Mouse (Mus musculus) embryonic facial prominence, embryonic 14.5 days (tissue): ENCODE data around the gene Foxg1. TPM values are rescaled to one million over a fixed set of nuclear protein-coding genes. Genes with fewer than 3 reads are reported as not detected.
A peak's percentile ranks its signal among the peaks of the same experiment; 100 is the strongest.

Experiments
- ATAC-seq: fragments of 200-750 bp; cut with Nextera tagmentation; 2 replicates; pipeline ENCODE4 v1.8.0; 2017; ENCODE audit warnings: low read depth, moderate number of reproducible peaks, moderate TSS enrichment
- DNase-seq: peaks from one replicate; pipeline ENCODE4 v3.0.0-alpha.2; 2015; ENCODE audit warnings: low spot score
- H3K27ac ChIP-seq: fragments of 300-500 bp; sonication (generic); replicated peaks from 2 replicates; pipeline ENCODE4 v1.5.1; 2014; ENCODE audit warnings: low read depth, mild to moderate bottlenecking, low read length, moderate library complexity
- H3K27me3 ChIP-seq: fragments of 300-500 bp; sonication (generic); replicated peaks from 2 replicates; pipeline ENCODE4 v1.6.1; 2014; ENCODE audit warnings: low read length; ENCODE audit not compliant: control insufficient read depth, insufficient read depth
- H3K36me3 ChIP-seq: fragments of 300-500 bp; sonication (generic); 2 replicates; pipeline ENCODE4 v1.6.1; 2014; ENCODE audit warnings: low read length, mixed read lengths; ENCODE audit not compliant: control insufficient read depth, insufficient read depth
- H3K4me1 ChIP-seq: fragments of 300-500 bp; sonication (generic); 2 replicates; pipeline ENCODE4 v1.6.1; 2014; ENCODE audit warnings: antibody characterized with exemption, low read length; ENCODE audit not compliant: control insufficient read depth, insufficient read depth
- H3K4me2 ChIP-seq: fragments of 300-500 bp; sonication (generic); 2 replicates; pipeline ENCODE4 v1.6.1; 2014; ENCODE audit warnings: low read depth, mild to moderate bottlenecking, low read length, moderate library complexity, mixed read lengths
- H3K4me3 ChIP-seq: fragments of 300-500 bp; sonication (generic); 2 replicates; pipeline ENCODE4 v1.5.1; 2014; ENCODE audit warnings: low read depth, mild to moderate bottlenecking, low read length
- H3K9ac ChIP-seq: fragments of 300-500 bp; sonication (generic); 2 replicates; pipeline ENCODE4 v1.6.1; 2014; ENCODE audit warnings: low read depth, mild to moderate bottlenecking, low read length, moderate library complexity, mixed read lengths
- H3K9me3 ChIP-seq: fragments of 300-500 bp; sonication (generic); 2 replicates; pipeline ENCODE4 v1.6.1; 2016; ENCODE audit warnings: low read length; ENCODE audit not compliant: control insufficient read depth
- WGBS: fragments of 180-500 bp; shearing (Covaris S2); extraction: QIAGEN DNeasy Blood & Tissue Kit; methylation state at CpG from one replicate; pipeline ENCODE4 v1.1.7; 2014; 5-methylcytosine and 5-hydroxymethylcytosine counted together
- polyA plus RNA-seq: library from polyadenylated mRNA; unstranded; fragments of >200 nt; fragmentation: Nextera tagmentation; extraction: Ambion mirVana; gene quantifications from 2 replicates; pipeline ENCODE4 v1.2.1, GENCODE M21; 2014

Gene Foxg1
- polyA plus RNA-seq, 1 experiment from 2014 or later: 0.81 TPM

DNA sequence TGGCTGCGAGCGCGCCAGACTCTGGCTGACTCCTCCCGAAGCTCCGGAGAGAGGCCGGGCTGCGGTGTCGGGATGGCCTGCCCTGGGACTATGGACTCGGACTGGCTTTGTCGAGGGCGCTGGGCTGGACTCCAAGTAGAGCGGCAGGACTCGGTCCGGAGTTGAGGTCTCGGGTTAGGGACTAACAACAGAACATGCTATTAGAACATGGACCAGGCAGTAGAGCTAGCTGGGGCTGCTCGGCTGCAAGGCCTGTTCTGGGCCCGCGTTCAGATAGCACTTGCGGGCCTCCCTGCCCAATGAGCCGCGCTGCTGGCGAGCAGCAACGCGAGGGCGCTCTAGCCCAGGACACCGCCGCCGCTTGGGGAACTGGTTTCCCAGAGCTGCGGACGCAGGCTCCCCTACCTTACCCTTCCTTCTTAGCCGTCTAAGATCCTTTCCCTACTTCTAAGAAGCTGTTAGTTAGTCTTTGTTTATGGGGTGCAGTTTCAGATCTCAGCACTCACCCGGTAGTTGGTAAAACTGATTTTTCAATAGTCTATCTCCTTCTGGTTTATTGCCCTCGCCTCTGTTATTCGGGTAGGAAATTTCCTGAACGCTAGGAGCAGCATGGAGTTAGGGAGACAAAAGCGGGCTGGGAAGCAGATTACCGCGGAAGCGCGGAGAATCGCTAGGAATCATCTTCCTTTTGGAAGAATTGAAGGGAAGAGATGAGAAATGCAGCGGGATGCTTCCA is 9.0 kb downstream of the Foxg1 start:
- peak overlapping the region; percentile 53 for H3K4me2 ChIP-seq

DNA sequence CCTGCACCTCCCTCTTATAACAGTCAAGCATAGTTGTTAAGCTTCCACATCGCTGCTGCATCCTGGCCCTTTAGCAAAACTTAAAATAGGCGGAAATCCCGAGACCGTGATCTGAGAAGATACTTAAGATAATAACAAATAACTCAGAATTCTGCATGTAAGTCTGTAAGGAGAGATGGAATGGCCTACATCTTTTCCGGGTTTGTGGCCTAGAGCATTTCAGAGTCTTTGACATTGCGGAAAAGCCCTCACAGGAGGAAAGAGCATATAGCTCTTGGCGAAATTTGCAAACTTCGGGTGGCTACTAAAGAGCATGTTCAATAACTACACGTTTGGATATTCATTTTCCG is 9.6 kb downstream of the Foxg1 start:
- Histone ChIP-seq H3K4me2 (peak overlapping the region; percentile 53), H3K27ac (no peak overlapping the region), H3K4me3 (peak overlapping the region; percentile 31), H3K9ac (no peak overlapping the region), H3K4me1 (no peaks in the 10 kb centered on the region), H3K9me3 (no peaks in the 10 kb centered on the region), H3K36me3 (no peaks in the 10 kb centered on the region), H3K27me3 (peaks cover 82% of the 10 kb centered on the region)
- 2% methylated on average over 10 of the region's 10 CpGs for whole genome bisulfite sequencing
- no peak for ATAC-seq
- DNase-seq: no peak

More for the DNA sequence above, 9.0 kb downstream of the Foxg1 start:
- Histone ChIP-seq H3K9ac (no peak overlapping the region), H3K4me1 (no peaks in the 10 kb centered on the region), H3K36me3 (no peaks in the 10 kb centered on the region), H3K27ac (no peak overlapping the region), H3K27me3 (peaks cover 80% of the 10 kb centered on the region), H3K4me3 (peak overlapping the region; percentile 31), H3K9me3 (no peaks in the 10 kb centered on the region)
- peak; percentile 86 for DNase-seq
- WGBS: under 1% methylated on average over 33 of the region's 42 CpGs
- peak; percentile 92 for ATAC-seq

- no peak overlapping the region for H3K9ac ChIP-seq
- H3K4me1 ChIP-seq: no peaks in the 10 kb centered on the region
- 10% methylated on average over 5 of the region's 5 CpGs for WGBS
- no peaks in the 10 kb centered on the region for H3K9me3 ChIP-seq
- DNase-seq (no peak), ATAC-seq (no peak)
- H3K4me3 ChIP-seq: no peak overlapping the region
- no peaks in the 10 kb centered on the region for H3K36me3 ChIP-seq
- H3K27ac ChIP-seq: no peak overlapping the region
- H3K27me3 ChIP-seq: peaks cover 87% of the 10 kb centered on the region
- no peak overlapping the region for H3K4me2 ChIP-seq
Observed at GRCm38 (mm10) chr12:49392876-49393275, 10.4 kb downstream of the Foxg1 start.

GRCm38 (mm10) chr12:49393639-49394038 is 11.2 kb downstream of the Foxg1 start:
- WGBS: 16% methylated on average over 3 of the region's 3 CpGs
- no peaks in the 10 kb centered on the region for H3K36me3 ChIP-seq
- ATAC-seq: no peak
- H3K4me2 ChIP-seq: no peak overlapping the region
- no peak overlapping the region for H3K4me3 ChIP-seq
- H3K9ac ChIP-seq: no peak overlapping the region
- peaks cover 89% of the 10 kb centered on the region for H3K27me3 ChIP-seq
- H3K9me3 ChIP-seq: no peaks in the 10 kb centered on the region
- no peak for DNase-seq
- no peaks in the 10 kb centered on the region for H3K4me1 ChIP-seq
- H3K27ac ChIP-seq: no peak overlapping the region

- Histone ChIP-seq H3K4me1 (no peaks in the 10 kb centered on the region), H3K4me2 (no peak overlapping the region), H3K27ac (no peak overlapping the region), H3K9me3 (no peaks in the 10 kb centered on the region), H3K36me3 (no peaks in the 10 kb centered on the region), H3K27me3 (peaks cover 90% of the 10 kb centered on the region), H3K4me3 (no peak overlapping the region), H3K9ac (no peak overlapping the region)
- WGBS: 7% methylated on average over 1 of the region's 1 CpGs
- ATAC-seq (no peak), DNase-seq (no peak)
Observed at GRCm38 (mm10) chr12:49394181-49394580, 11.7 kb downstream of the Foxg1 start.

DNA sequence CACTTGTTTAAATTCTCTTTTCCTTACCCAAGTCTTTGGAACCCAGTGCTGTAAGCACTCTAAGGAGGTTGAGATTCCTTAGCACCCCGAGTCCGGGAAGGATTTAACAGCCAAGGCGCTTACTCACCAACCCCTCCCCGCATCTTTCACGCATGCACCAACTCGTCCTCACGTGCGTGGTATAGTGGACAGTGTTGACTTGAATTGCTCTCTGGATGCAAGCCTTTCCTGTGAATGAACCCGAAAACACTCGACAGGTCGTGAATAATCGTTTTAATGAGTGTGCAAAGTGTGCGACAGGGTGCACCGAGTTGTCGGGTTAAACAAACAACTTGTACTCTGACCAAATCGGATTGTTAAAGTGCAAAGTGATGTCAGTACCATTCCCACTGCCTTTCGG is 12.4 kb downstream of the Foxg1 start:
- no peaks in the 10 kb centered on the region for H3K36me3 ChIP-seq
- WGBS: 2% methylated on average over 17 of the region's 17 CpGs
- no peaks in the 10 kb centered on the region for H3K9me3 ChIP-seq
- H3K9ac ChIP-seq: no peak overlapping the region
- DNase-seq (no peak), ATAC-seq (no peak)
- no peak overlapping the region for H3K4me2 ChIP-seq
- H3K27me3 ChIP-seq: peaks cover 88% of the 10 kb centered on the region
- no peak overlapping the region for H3K27ac ChIP-seq
- H3K4me3 ChIP-seq: no peak overlapping the region; the same call in 1 of the 2 replicates
- H3K4me1 ChIP-seq: no peaks in the 10 kb centered on the region

DNA sequence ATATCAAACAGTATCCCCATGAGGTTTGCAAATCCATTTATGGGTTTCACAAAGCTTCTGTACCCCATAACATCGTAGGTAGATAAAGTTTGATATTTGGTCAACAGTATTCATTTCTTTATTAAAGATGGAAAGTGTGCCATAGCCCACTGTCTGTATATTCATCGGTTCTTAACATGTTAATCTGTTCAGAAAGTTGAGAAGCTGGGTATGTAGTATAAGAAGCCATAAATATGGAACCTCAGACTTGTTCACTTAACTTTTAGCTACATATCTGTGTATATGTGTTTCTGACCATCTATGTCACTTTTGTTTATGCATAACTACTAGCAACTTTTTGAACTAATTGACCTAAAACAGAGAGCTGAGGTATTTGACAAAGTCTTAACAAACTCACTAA is 13.5 kb downstream of the Foxg1 start:
- Histone ChIP-seq H3K9me3 (no peaks in the 10 kb centered on the region), H3K4me1 (no peaks in the 10 kb centered on the region), H3K36me3 (no peaks in the 10 kb centered on the region), H3K9ac (no peak overlapping the region), H3K4me3 (no peak overlapping the region), H3K4me2 (no peak overlapping the region), H3K27ac (no peak overlapping the region), H3K27me3 (peaks cover 88% of the 10 kb centered on the region)
- no peak for DNase-seq
- no peak for ATAC-seq
- 23% methylated on average over 2 of the region's 2 CpGs for WGBS

DNA sequence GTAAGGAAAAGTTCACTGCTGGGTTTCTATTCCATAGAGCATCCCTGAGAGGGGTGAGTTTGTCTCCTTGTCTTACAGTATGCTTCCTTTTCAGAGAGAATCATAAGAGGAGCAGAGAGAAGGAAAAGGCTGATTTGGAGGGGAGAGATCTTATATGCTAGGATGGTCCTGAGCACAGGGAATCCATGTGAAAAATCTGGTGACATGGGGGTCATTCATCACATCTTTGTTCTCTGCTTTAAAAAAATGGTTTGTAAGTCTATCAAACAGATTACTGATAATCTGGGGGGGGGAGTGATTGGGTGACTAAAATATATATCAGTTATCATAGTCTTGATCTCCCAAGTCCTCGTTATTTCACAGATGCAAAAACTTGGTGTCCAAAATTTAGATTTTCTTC is 14.3 kb downstream of the Foxg1 start:
- Histone ChIP-seq H3K4me2 (no peak overlapping the region), H3K36me3 (no peaks in the 10 kb centered on the region), H3K4me3 (no peak overlapping the region), H3K27me3 (peaks cover 88% of the 10 kb centered on the region), H3K9me3 (no peaks in the 10 kb centered on the region), H3K9ac (no peak overlapping the region), H3K4me1 (0 out of 2 replicates have a peak, but pooled peaks cover 5% of the 10 kb centered on the region), H3K27ac (no peak overlapping the region)
- WGBS: 40% methylated on average over 1 of the region's 1 CpGs
- no peak for ATAC-seq
- DNase-seq: no peak
